Mouse (Mus musculus) cortical plate, adult 2 months (tissue): ENCODE data around the gene Nos2.

Source experiments
- CTCF ChIP-seq: fragments of 200-500 bp; IDR thresholded peaks from 2 replicates; pipeline ENCODE4 v1.5.1; 2011; ENCODE audit warnings: mild to moderate bottlenecking, control low read depth, low read length; ENCODE audit not compliant: insufficient read depth; ENCODE audit errors: extremely low read depth
- POLR2A ChIP-seq: fragments of 200-500 bp; IDR thresholded peaks from 2 replicates; pipeline ENCODE4 v1.6.1; 2011; ENCODE audit warnings: mild to moderate bottlenecking, low read length, control low read depth; ENCODE audit not compliant: insufficient read depth; ENCODE audit errors: extremely low read depth

DNA sequence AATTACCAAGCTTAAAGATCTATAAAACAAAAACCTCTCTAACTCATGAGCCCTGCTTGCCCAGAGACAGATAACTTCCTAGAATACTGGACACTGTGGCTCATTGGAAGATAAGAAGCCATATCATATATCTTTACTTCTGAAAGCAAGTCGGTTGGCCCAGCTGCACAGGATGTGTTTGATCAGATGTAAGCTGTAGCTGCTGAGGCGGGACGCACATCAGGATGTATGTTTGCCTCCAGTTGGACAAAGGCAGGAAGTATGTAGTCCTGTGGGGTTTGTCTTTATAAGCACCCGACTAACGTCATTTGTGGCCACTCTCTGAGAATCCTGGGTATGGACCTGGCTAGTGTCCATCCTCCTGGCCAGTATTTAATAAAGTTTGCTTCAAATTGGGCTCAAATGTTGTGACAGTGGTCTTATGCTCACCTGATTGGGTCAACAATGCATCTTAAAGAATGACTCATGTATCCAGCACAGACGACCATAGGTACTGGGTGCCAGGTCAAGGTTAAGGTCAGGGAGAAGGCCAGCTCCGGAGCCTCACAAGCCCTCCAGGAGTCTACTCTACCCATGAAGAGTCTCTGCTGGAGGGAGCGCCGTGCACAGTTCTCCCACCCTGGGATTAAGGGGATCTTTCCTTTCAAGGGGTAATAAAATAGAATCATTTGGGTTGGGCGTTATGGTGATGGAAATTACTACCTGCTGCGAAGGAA is 82.6 kb downstream of the Nos2 start:
- TF ChIP-seq POLR2A: no peak
- no peak for TF ChIP-seq CTCF
